8 mouse cellular contexts compared by ENCODE assay signal in the genomic region with DNA sequence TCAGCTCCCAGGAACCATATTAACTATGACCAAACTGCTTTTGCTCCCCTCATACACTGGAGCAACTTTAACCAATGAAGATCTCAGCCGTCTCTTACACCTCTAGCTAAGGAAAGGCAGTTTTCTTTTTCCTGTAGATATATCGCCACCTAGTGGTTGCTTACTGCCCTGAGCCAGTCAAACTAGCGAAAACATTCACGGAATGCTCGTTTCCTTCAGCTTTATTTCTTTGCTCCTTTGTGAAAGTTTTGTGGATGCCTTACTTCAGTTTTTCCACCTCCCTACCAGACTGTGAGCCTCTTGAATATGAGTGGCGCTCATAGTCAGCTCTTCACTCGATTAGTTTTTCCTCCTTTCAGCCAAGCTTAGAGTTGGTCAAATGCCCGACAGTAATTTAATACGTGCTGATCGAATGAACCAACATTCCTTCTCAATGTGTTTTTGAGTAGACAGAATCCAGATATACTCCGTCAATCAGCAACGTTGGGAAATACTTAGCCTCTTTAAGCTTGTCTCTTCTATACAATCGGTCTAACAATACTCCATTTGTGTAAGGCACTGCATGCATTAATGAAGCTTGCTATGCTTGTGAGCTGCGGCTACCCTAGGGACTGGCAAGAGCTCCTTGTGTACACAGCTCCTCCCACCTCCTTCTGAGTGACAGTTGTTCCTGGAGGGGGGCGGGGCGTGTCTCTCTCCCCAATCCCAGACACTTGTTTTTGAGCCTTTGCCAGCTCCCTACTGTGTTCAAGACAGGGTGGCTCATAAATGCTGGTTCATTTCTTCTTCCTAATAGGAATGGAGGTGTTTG. TPM values are rescaled to one million over a fixed set of nuclear protein-coding genes. Genes with fewer than 3 reads are reported as not detected.
DNase-seq lines count a peak whose midpoint lies in the region; ATAC-seq and TF ChIP-seq lines count a peak whose summit lies in the region.

No protein-coding gene starts in this region.

- peak overlapping the region; percentile 38; the same call in 1 of the 2 replicates for H3K9ac ChIP-seq in embryonic facial prominence, embryonic 12.5 days
- H3K9ac ChIP-seq in intestine, postnatal 0 days (ENCODE audit: low read depth, low read length): peak overlapping the region; percentile 54

- peaks cover 8% of the 10 kb centered on the region; the same call in 1 of the 2 replicates for H3K4me1 ChIP-seq in embryonic facial prominence, embryonic 12.5 days
- no peaks in the 10 kb centered on the region for H3K4me1 ChIP-seq in intestine, postnatal 0 days (replicated peaks; ENCODE audit: control insufficient read depth, insufficient read depth, low read length)
- peaks cover 5% of the 10 kb centered on the region for H3K4me1 ChIP-seq in midbrain, embryonic 10.5 days

- TF ChIP-seq CTCF in intestine, postnatal 0 days (IDR thresholded peaks at IDR 0.05; ENCODE audit: low read depth): peak; percentile 90

- under 1% methylated on average over 16 of the region's 16 CpGs for WGBS in embryonic facial prominence, embryonic 12.5 days
- 0% methylated on average over 16 of the region's 16 CpGs for WGBS in intestine, postnatal 0 days
- under 1% methylated on average over 16 of the region's 16 CpGs for WGBS in midbrain, embryonic 10.5 days

- H3K27ac ChIP-seq in embryonic facial prominence, embryonic 12.5 days: peak overlapping the region; percentile 86
- peak overlapping the region; percentile 5; the same call in 1 of the 2 replicates for H3K27ac ChIP-seq in intestine, postnatal 0 days (ENCODE audit: low read depth, low read length)
- peak overlapping the region; percentile 78 for H3K27ac ChIP-seq in midbrain, embryonic 10.5 days (replicated peaks)

- peak overlapping the region; percentile 53 for H3K4me2 ChIP-seq in embryonic facial prominence, embryonic 12.5 days (replicated peaks)
- peak overlapping the region; percentile 82 for H3K4me2 ChIP-seq in intestine, postnatal 0 days (replicated peaks; ENCODE audit: low read depth)

- H3K36me3 ChIP-seq in embryonic facial prominence, embryonic 12.5 days: no peaks in the 10 kb centered on the region
- H3K36me3 ChIP-seq in intestine, postnatal 0 days (ENCODE audit: control insufficient read depth, insufficient read depth): no peaks in the 10 kb centered on the region
- H3K36me3 ChIP-seq in midbrain, embryonic 10.5 days: no peaks in the 10 kb centered on the region

- peak; percentile 92 for DNase-seq in 416B (ENCODE audit: low read depth)
- peak; percentile 82 to 87 for DNase-seq in adrenal gland, postnatal 36 days
- DNase-seq in left cerebral cortex, postnatal 36 days (ENCODE audit: low spot score in 2 of 2): peak; percentile 52 to 55
- DNase-seq in midbrain, embryonic 10.5 days (ENCODE audit: low spot score): peak; percentile 82
- DNase-seq in right cerebral cortex, postnatal 4 days: peak; percentile 80

- H3K27me3 ChIP-seq in embryonic facial prominence, embryonic 12.5 days: no peaks in the 10 kb centered on the region
- H3K27me3 ChIP-seq in intestine, postnatal 0 days (replicated peaks; ENCODE audit: control insufficient read depth, insufficient read depth, low read length): no peaks in the 10 kb centered on the region
- H3K27me3 ChIP-seq in midbrain, embryonic 10.5 days (ENCODE audit: low read depth, poor library complexity, severe bottlenecking): no peaks in the 10 kb centered on the region

- H3K4me3 ChIP-seq in embryonic facial prominence, embryonic 12.5 days: peak overlapping the region; percentile 37
- H3K4me3 ChIP-seq in intestine, postnatal 0 days (ENCODE audit: low read depth, low read length): peak overlapping the region; percentile 53
- peak overlapping the region; percentile 60 for H3K4me3 ChIP-seq in midbrain, embryonic 10.5 days

- H3K9me3 ChIP-seq in embryonic facial prominence, embryonic 12.5 days: no peaks in the 10 kb centered on the region
- no peaks in the 10 kb centered on the region for H3K9me3 ChIP-seq in intestine, postnatal 0 days (ENCODE audit: control insufficient read depth)
- no peaks in the 10 kb centered on the region for H3K9me3 ChIP-seq in midbrain, embryonic 10.5 days (replicated peaks)

- intact Hi-C loops in left cerebral cortex, postnatal 36 days (cut with DNase I): loop anchor here (5.0 to 10.0 kb wide), 3 partner anchors 92 to 221 kb away; a partner anchor contains a TSS

- peak; percentile 92 for ATAC-seq in embryonic facial prominence, embryonic 12.5 days (ENCODE audit: insufficient number of reproducible peaks, insufficient read depth, low FRiP score, low TSS enrichment)
- peak; percentile 95 for ATAC-seq in granulocyte monocyte progenitor cell, adult 5-6 weeks (replicated peaks; ENCODE audit: poor library complexity, severe bottlenecking)
- ATAC-seq in intestine, postnatal 0 days: peak; percentile 95

RNA-seq across cellular contexts. Expression of a gene that starts 36.6 kb away (rescaled TPM):
- total RNA-seq in adrenal gland, postnatal 36 days (2021): not detected
- 0.45 and 0.49 TPM in 2 replicates for polyA plus RNA-seq in embryonic facial prominence, embryonic 12.5 days (2016; fragmentation: Nextera tagmentation; extraction: Ambion mirVana)
- total RNA-seq in granulocyte monocyte progenitor cell, adult 5-6 weeks (2014; fragmentation: Nextera tagmentation): not detected in 2 replicates
- not detected in 2 replicates for total RNA-seq in granulocyte monocyte progenitor cell, adult 5-6 weeks (2017)
- polyA plus RNA-seq in intestine, postnatal 0 days (2015; fragmentation: Nextera tagmentation; extraction: Ambion mirVana): not detected in 2 replicates
- total RNA-seq in left cerebral cortex, postnatal 36 days (2021): not detected
- polyA plus RNA-seq in midbrain, embryonic 10.5 days (2016; fragmentation: Nextera tagmentation; extraction: Ambion mirVana): 0.16 and 0.22 TPM in 2 replicates

RNA-seq across cellular contexts. Expression of a gene that starts 53.3 kb away (rescaled TPM):
- 1 to 10 TPM; 4.4 to 8.5 TPM for total RNA-seq in adrenal gland, postnatal 36 days (2021)
- 4.3 and 5.7 TPM in 2 replicates for polyA plus RNA-seq in embryonic facial prominence, embryonic 12.5 days (2016; fragmentation: Nextera tagmentation; extraction: Ambion mirVana)
- not detected in 2 replicates for total RNA-seq in granulocyte monocyte progenitor cell, adult 5-6 weeks (2014; fragmentation: Nextera tagmentation)
- not detected in 2 replicates for total RNA-seq in granulocyte monocyte progenitor cell, adult 5-6 weeks (2017)
- polyA plus RNA-seq in intestine, postnatal 0 days (2015; fragmentation: Nextera tagmentation; extraction: Ambion mirVana): 0.17 and 0.25 TPM in 2 replicates
- total RNA-seq in left cerebral cortex, postnatal 36 days (2021): 10 to 100 TPM; 57.8 to 59.7 TPM
- 5.2 and 5.7 TPM in 2 replicates for polyA plus RNA-seq in midbrain, embryonic 10.5 days (2016; fragmentation: Nextera tagmentation; extraction: Ambion mirVana)

RNA-seq across cellular contexts. Expression of a gene that starts 55.3 kb away (rescaled TPM):
- 100 to 1,000 TPM; 279 to 620 TPM for total RNA-seq in adrenal gland, postnatal 36 days (2021)
- polyA plus RNA-seq in embryonic facial prominence, embryonic 12.5 days (2016; fragmentation: Nextera tagmentation; extraction: Ambion mirVana): 427 and 464 TPM in 2 replicates
- total RNA-seq in granulocyte monocyte progenitor cell, adult 5-6 weeks (2014; fragmentation: Nextera tagmentation): 217 and 261 TPM in 2 replicates
- total RNA-seq in granulocyte monocyte progenitor cell, adult 5-6 weeks (2017): 373 and 405 TPM in 2 replicates
- 373 and 385 TPM in 2 replicates for polyA plus RNA-seq in intestine, postnatal 0 days (2015; fragmentation: Nextera tagmentation; extraction: Ambion mirVana)
- 100 to 1,000 TPM; 310 to 351 TPM for total RNA-seq in left cerebral cortex, postnatal 36 days (2021)
- polyA plus RNA-seq in midbrain, embryonic 10.5 days (2016; fragmentation: Nextera tagmentation; extraction: Ambion mirVana): 419 and 505 TPM in 2 replicates

Comparison
In these comparisons a context has a peak if more than half of its experiments do, and no peak if none do; other contexts are left out.
1. Peak in every context shown above with its lines: DNase-seq, ATAC-seq, H3K4me3 ChIP-seq and H3K27ac ChIP-seq.
2. H3K27ac ChIP-seq: peak in every context shown above with its lines; median percentile 86 in embryonic facial prominence, embryonic 12.5 days; 78 in midbrain, embryonic 10.5 days; 5 in intestine, postnatal 0 days.
3. RNA of a gene that starts 53.3 kb away (total RNA-seq): 57.8 to 59.7 TPM in left cerebral cortex, postnatal 36 days; 4.4 to 8.5 TPM in adrenal gland, postnatal 36 days and not detected in granulocyte monocyte progenitor cell, adult 5-6 weeks; every median in the first group is over 4 times any median in the second.